Mouse (Mus musculus) midbrain, embryonic 14.5 days (tissue): ENCODE data around the gene Utrn. TPM values are rescaled to one million over a fixed set of nuclear protein-coding genes. Genes with fewer than 3 reads are reported as not detected.

Experiments
- ATAC-seq: fragments of 200-750 bp; cut with Nextera tagmentation; 2 replicates; pipeline ENCODE4 v1.8.0; 2017; ENCODE audit warnings: moderate number of reproducible peaks, moderate library complexity; ENCODE audit not compliant: low FRiP score, low TSS enrichment
- DNase-seq: peaks from one replicate; pipeline ENCODE4 v3.0.0-alpha.2; 2015
- H3K27ac ChIP-seq: fragments of 300-500 bp; sonication (generic); replicated peaks from 2 replicates; pipeline ENCODE4 v1.5.1; 2014; ENCODE audit warnings: mild to moderate bottlenecking, low read depth, low read length, moderate library complexity
- H3K27me3 ChIP-seq: fragments of 300-500 bp; sonication (generic); 2 replicates; pipeline ENCODE4 v1.6.1; 2014; ENCODE audit warnings: low read length, control low read depth, mixed read lengths; ENCODE audit not compliant: control insufficient read depth, insufficient read depth
- H3K36me3 ChIP-seq: fragments of 300-500 bp; sonication (generic); 2 replicates; pipeline ENCODE4 v1.6.1; 2014; ENCODE audit warnings: low read length, control low read depth; ENCODE audit not compliant: control insufficient read depth, insufficient read depth
- H3K4me1 ChIP-seq: fragments of 300-500 bp; sonication (generic); 2 replicates; pipeline ENCODE4 v1.6.1; 2014; ENCODE audit warnings: mild to moderate bottlenecking, antibody characterized with exemption, low read length, control low read depth; ENCODE audit not compliant: control insufficient read depth, insufficient read depth
- H3K4me2 ChIP-seq: fragments of 300-500 bp; sonication (generic); 2 replicates; pipeline ENCODE4 v1.6.1; 2014; ENCODE audit warnings: mild to moderate bottlenecking, low read length, moderate library complexity
- H3K4me3 ChIP-seq: fragments of 300-500 bp; sonication (generic); replicated peaks from 2 replicates; pipeline ENCODE4 v1.5.1; 2014; ENCODE audit warnings: low read depth, low read length
- H3K9ac ChIP-seq: fragments of 300-500 bp; sonication (generic); replicated peaks from 2 replicates; pipeline ENCODE4 v1.6.1; 2014; ENCODE audit warnings: mild to moderate bottlenecking, low read length, moderate library complexity
- H3K9me3 ChIP-seq: fragments of 300-500 bp; sonication (generic); 2 replicates; pipeline ENCODE4 v1.6.1; 2016; ENCODE audit warnings: low read length, control low read depth, mixed read lengths; ENCODE audit not compliant: control insufficient read depth
- WGBS: fragments of 180-500 bp; shearing (Covaris S2); extraction: QIAGEN DNeasy Blood & Tissue Kit; methylation state at CpG from one replicate; pipeline ENCODE4 v1.1.7; 2014; 5-methylcytosine and 5-hydroxymethylcytosine counted together
- polyA plus RNA-seq: library from polyadenylated mRNA; unstranded; fragments of >200 nt; fragmentation: Nextera tagmentation; extraction: Ambion mirVana; gene quantifications from 2 replicates; pipeline ENCODE4 v1.2.1, GENCODE M21; 2014

Gene Utrn
- polyA plus RNA-seq, 1 experiment from 2014 or later: 19.1 TPM

DNA sequence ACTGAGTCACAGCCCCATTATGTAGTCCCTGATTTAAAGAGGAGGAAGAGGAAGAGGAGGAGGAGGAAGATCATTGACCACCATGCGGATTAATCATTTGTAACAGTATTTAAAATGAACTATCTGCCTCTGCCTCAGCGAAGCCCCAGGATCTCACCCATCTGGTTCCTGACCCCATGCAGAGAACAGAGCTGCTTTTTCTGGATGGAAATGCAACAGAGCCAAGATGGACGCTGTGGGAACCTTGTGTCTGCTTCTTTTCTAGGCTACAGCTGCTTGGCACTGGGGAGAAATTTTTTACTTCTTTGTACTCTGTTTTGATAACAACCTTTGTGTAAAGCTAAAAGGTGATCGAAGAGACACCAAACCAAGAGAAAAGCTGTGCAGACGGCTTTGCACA, 137.7 kb downstream of the Utrn start:
- Histone ChIP-seq H3K4me3 (no peak overlapping the region), H3K9me3 (no peaks in the 10 kb centered on the region; the same call in 1 of the 2 replicates), H3K27ac (no peak overlapping the region), H3K4me1 (peaks cover 1% of the 10 kb centered on the region), H3K9ac (no peak overlapping the region), H3K4me2 (no peak overlapping the region), H3K27me3 (no peaks in the 10 kb centered on the region), H3K36me3 (no peaks in the 10 kb centered on the region)
- ATAC-seq (no peak), DNase-seq (no peak)
- 75% methylated on average over 5 of the region's 5 CpGs for WGBS

DNA sequence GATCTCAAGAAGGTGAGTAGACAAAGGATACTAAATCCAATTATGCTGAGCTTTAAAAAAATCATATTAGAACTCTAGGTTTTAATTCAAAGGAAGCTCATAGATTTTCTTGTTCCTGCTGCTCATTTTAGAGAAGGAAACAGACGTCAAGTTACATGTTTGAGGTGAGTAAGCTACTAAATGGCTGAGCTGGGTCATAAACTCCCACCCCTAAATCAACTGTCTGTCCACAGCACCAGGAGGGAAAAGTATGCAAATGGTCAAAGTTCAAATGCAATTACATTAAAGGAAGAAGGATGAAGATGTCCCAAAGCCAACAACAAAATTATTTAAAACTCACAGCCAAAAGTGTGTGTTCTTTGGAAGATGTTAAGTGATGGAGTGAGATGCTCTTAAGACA, 139.5 kb downstream of the Utrn start:
- no peaks in the 10 kb centered on the region for H3K9me3 ChIP-seq
- DNase-seq (no peak), ATAC-seq (no peak)
- WGBS: 84% methylated on average over 1 of the region's 1 CpGs
- no peaks in the 10 kb centered on the region for H3K27me3 ChIP-seq
- no peak overlapping the region for H3K9ac ChIP-seq
- H3K27ac ChIP-seq: no peak overlapping the region
- no peak overlapping the region for H3K4me3 ChIP-seq
- H3K4me2 ChIP-seq: no peak overlapping the region
- H3K4me1 ChIP-seq: peaks cover 19% of the 10 kb centered on the region
- no peaks in the 10 kb centered on the region for H3K36me3 ChIP-seq

DNA sequence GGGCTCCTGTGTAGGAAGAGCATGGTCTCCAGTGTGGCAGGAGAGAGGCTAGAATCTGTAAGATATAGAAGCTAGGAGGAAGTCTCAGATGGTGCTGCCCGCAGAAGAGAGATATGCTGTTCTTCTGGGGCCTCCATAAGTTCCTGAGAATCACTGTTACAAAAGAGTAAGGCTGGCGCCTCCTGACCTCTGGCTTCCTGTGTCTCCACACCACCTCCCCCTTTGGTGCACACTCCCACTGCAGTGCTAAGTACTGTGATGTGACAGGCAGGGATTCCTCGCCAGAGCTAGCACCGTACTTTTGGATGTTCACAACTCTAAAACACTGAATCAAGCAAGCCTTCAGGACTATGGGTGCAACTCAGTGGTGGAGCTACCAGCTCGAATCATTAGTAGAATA, 140.1 kb downstream of the Utrn start:
- H3K9ac ChIP-seq: no peak overlapping the region
- ATAC-seq (no peak), DNase-seq (no peak)
- no peaks in the 10 kb centered on the region for H3K36me3 ChIP-seq
- H3K4me1 ChIP-seq: peaks cover 25% of the 10 kb centered on the region
- H3K27me3 ChIP-seq: no peaks in the 10 kb centered on the region
- H3K9me3 ChIP-seq: no peaks in the 10 kb centered on the region
- 95% methylated on average over 5 of the region's 5 CpGs for WGBS
- H3K4me2 ChIP-seq: no peak overlapping the region
- H3K27ac ChIP-seq: no peak overlapping the region
- H3K4me3 ChIP-seq: no peak overlapping the region

DNA sequence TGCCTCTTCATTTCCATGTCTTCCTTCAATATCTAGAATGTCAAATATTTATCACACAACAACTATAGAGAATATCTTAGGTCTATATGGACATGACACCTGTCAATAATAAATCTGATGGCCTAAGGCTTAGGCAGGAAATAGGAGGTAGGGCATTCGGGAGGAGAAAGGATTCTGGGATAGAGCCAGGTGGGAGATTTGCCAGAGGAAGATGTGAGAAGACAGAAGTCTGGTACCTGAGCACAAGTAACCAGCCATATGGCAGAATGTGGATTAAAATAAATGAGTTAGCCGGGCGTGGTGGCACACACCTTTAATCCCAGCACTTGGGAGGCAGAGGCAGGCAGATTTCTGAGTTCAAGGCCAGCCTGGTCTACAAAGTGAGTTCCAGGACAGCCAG, 141.3 kb downstream of the Utrn start:
- Histone ChIP-seq H3K27ac (no peak overlapping the region), H3K4me2 (no peak overlapping the region), H3K9me3 (no peaks in the 10 kb centered on the region), H3K4me3 (no peak overlapping the region), H3K36me3 (no peaks in the 10 kb centered on the region), H3K27me3 (no peaks in the 10 kb centered on the region), H3K9ac (no peak overlapping the region), H3K4me1 (peaks cover 26% of the 10 kb centered on the region)
- no peak for ATAC-seq
- WGBS: 91% methylated on average over 3 of the region's 3 CpGs
- DNase-seq: no peak

DNA sequence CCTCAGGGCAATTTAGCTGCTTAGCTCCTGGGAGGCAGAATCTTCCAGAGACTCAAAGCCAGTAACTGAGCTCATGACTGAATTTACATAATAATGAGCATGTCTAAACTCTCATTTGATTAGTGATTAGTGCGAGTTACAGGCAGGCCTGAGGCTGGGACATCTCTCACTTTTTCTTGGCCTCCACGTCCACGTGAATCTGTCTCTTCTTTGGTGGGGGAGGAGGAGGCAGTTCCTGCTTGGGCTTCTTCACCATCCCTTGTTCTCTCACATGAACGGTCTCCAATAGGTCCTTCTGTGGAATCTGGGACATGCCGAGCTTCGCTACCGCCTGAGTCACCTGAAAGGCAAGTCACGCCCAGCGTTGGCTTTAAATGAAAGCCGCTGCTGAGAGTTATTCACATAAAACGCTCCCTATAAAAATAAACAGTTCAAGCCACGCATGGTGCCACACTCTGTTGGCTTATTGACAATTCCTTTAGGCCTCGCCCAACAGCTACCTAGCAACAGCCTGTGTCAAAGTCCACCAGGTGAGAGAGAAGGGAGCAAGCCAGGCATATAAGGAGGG, 143.0 kb downstream of the Utrn start:
- Histone ChIP-seq H3K4me1 (peaks cover 26% of the 10 kb centered on the region), H3K27ac (peak overlapping the region; percentile 14; the same call in 1 of the 2 replicates), H3K36me3 (no peaks in the 10 kb centered on the region), H3K4me2 (no peak overlapping the region), H3K9me3 (no peaks in the 10 kb centered on the region), H3K4me3 (no peak overlapping the region), H3K9ac (no peak overlapping the region), H3K27me3 (no peaks in the 10 kb centered on the region)
- 46% methylated on average over 13 of the region's 13 CpGs for WGBS
- DNase-seq: peak; percentile 68
- peak; percentile 51; the same call in 1 of the 2 replicates for ATAC-seq

DNA sequence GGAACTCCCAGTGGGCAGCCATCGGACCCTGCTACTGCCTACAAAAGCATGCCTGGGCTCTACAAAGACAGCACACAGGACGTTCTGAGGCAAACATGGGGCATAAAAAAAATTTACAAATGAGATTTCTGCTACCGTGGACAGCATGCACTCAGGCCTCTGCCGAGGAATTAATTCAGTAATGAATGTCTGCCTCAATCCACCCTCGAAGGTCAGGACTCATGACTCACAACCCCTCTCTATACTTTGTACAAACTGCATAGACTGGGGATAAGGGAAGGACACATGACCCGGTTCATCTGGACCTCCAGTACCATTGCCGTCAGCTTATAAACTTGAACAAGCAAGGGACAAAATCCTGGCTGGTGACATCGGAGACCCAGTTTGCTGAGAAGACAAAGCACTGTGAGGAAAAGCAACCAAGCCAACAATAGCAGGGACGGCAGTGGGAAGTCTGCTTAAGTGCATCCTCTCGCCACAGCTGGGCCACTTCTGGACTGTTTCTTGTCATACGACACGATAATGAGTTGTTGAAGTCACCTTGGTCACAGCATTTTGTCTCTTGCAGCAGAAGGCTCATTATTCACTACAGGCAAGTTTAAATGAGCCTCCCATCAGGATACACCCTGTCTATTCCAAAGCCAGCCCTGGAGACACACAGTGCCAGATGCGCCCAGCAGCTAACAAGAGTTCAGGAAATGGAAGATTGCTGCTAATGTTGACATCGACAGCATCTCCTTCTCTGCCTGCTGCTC, 144.7 kb downstream of the Utrn start:
- DNase-seq (peak; percentile 49), ATAC-seq (peak; percentile 51; the same call in 1 of the 2 replicates)
- Histone ChIP-seq H3K9me3 (no peaks in the 10 kb centered on the region), H3K36me3 (no peaks in the 10 kb centered on the region), H3K9ac (no peak overlapping the region), H3K4me1 (peaks cover 26% of the 10 kb centered on the region), H3K27ac (peak overlapping the region; percentile 57), H3K4me2 (no peak overlapping the region), H3K4me3 (no peak overlapping the region), H3K27me3 (no peaks in the 10 kb centered on the region)
- 52% methylated on average over 14 of the region's 14 CpGs for WGBS

DNA sequence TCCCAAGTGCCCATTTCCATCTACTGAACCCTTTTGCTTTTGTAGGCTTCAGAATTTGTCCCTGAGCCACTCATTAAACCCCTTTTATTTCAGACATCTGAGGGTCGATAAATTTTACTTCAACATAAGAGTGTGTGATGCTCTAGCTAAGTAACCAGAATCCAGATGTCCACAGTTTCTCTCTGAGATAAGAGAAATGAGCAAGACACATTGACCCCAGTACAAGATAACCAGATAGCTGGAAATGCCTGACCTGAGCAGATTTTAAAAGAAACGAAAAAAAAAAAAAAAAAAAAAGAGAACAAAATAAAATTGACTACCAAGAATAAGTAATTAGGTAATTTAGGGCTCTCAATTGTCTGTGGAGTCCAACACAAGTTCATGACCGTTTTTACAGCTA, 145.9 kb downstream of the Utrn start:
- no peaks in the 10 kb centered on the region for H3K36me3 ChIP-seq

DNA sequence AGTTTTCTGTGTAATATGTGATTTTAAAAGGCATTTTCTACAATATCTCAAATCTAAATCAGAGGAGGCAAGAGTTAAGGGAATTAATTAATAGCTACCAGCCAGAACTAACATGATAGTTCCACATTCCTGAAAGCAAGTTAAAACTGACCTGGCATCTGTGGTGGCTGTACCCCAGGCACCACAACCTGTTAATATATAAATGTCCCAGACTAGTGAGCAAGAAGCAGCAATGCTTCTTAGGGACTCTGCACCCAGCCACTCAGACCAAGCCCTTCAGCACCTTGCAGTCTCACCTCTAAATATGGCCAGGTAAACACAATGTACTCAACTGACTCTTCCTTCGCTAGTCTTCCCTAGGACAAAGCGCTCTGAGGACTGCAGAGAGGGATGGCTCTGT, 147.1 kb downstream of the Utrn start:
- no peaks in the 10 kb centered on the region for H3K36me3 ChIP-seq
- no peak overlapping the region for H3K9ac ChIP-seq
- H3K4me1 ChIP-seq: peaks cover 26% of the 10 kb centered on the region
- H3K27me3 ChIP-seq: no peaks in the 10 kb centered on the region
- no peak overlapping the region for H3K27ac ChIP-seq
- DNase-seq (no peak), ATAC-seq (no peak)
- no peaks in the 10 kb centered on the region for H3K9me3 ChIP-seq
- H3K4me2 ChIP-seq: no peak overlapping the region
- H3K4me3 ChIP-seq: no peak overlapping the region
- WGBS: 88% methylated on average over 2 of the region's 2 CpGs

More for the DNA sequence above, 145.9 kb downstream of the Utrn start:
- 67% methylated on average over 3 of the region's 3 CpGs for WGBS
- H3K9ac ChIP-seq: no peak overlapping the region
- H3K4me1 ChIP-seq: peaks cover 26% of the 10 kb centered on the region
- H3K27me3 ChIP-seq: no peaks in the 10 kb centered on the region
- DNase-seq (no peak), ATAC-seq (no peak)
- H3K4me3 ChIP-seq: no peak overlapping the region
- H3K4me2 ChIP-seq: no peak overlapping the region
- no peak overlapping the region for H3K27ac ChIP-seq
- H3K9me3 ChIP-seq: no peaks in the 10 kb centered on the region

DNA sequence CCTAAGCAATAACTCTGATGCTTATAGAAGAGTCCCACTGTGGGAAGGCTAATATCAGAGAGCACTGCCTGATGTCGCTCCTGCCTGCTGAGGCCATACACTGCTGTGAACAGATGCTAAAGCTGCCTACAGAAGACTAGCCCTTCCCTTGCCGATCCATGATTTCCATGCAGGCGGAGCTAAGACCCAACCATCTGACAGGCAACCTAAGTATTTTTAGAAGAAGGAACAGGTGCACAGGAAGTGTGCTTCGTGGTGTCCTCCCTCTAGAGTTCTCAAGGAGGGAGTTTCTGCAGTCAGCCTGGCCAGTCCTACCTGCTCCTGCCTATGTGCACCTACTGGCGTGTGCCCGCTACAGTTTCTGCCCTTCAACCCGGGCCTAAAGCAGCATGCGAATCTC, 150.8 kb downstream of the Utrn start:
- H3K27me3 ChIP-seq: no peaks in the 10 kb centered on the region
- H3K9ac ChIP-seq: no peak overlapping the region
- H3K36me3 ChIP-seq: no peaks in the 10 kb centered on the region
- no peak overlapping the region for H3K27ac ChIP-seq
- DNase-seq: no peak
- no peak overlapping the region for H3K4me2 ChIP-seq
- no peak overlapping the region for H3K4me3 ChIP-seq
- no peaks in the 10 kb centered on the region for H3K4me1 ChIP-seq
- WGBS: 96% methylated on average over 8 of the region's 8 CpGs
- no peaks in the 10 kb centered on the region for H3K9me3 ChIP-seq
- ATAC-seq: no peak
